ENCODE assay signal across 9 mouse cellular contexts in the genomic region with DNA sequence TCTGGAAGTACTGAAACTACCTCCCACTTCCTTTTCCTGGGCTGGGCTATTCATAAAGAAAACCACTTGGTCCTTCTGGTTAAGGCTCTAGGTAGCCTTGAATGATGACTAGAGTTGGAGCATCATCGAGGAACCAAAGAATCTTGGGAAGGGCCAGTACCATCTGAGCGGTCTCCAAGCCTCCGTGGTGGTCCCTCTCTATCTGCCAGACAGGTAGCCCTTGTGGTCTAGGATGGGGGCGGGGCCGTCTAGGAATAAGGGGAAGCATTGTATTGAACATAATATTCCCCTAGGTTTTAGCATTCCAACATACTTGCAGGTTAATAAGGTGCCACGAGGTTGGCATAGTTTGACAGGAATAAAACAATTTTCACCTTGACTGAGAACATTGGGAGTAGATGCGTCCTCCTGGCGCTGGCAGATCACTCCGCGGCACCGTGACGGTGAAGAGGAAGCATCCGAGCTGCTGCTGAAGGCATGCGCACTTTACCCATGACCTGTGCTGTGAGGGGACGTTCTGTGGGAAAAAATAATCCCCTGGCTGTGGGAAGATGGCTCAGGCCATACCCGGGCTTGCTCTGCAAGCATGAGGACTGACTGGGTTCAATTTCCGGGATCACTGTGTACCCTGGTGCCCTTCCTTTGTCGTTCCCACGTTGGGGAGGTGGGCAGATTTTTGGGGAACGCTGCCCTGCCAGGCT. TPM values are rescaled to one million over a fixed set of nuclear protein-coding genes. Genes with fewer than 3 reads are reported as not detected.
DNase-seq lines count a peak whose midpoint lies in the region; ATAC-seq and TF ChIP-seq lines count a peak whose summit lies in the region.
"Had no signal": no experiment of that assay in that cellular context is flagged by ENCODE, and none has a peak within 500 bp of the region (broad histone marks: within the 10 kb centered on the region; RNA-seq: fewer than 3 reads in every experiment).

No protein-coding gene starts in this region.

- H3K4me3 ChIP-seq in gastrocnemius, adult 2 months = peak overlapping the region; percentile 50
- peak overlapping the region; percentile 38 for H3K4me3 ChIP-seq in thymus, adult 2 months (ENCODE audit: control insufficient read depth, insufficient read depth, low read length)
- H3K4me3 ChIP-seq in midbrain, postnatal 0 days (ENCODE audit: low read depth, low read length) = peak overlapping the region; percentile 22

- H3K4me2 ChIP-seq in midbrain, postnatal 0 days (ENCODE audit: low read depth, low read length, poor library complexity, severe bottlenecking) = peak overlapping the region; percentile 42

- ATAC-seq in midbrain, postnatal 0 days (ENCODE audit: low FRiP score) = peak; percentile 63; the same call in 1 of the 2 replicates
- no peak for ATAC-seq in inflammation-experienced regulatory T-cells, adult 6 months

- intact Hi-C loops in gastrocnemius, adult 2 months (cut with DNase I) = no loop called here
- intact Hi-C loops in gastrocnemius, postnatal 36 days (cut with DNase I) = no loop called here

- no peak for DNase-seq in gastrocnemius, adult 2 months
- no peak for DNase-seq in gastrocnemius, postnatal 36 days
- DNase-seq in thymus, adult 2 months = peak; percentile 32
- DNase-seq in thymus, adult 18-20 months = no peak
- DNase-seq in induced T-regulatory cell, adult 2 months (ENCODE audit: low read depth) = peak; percentile 59
- peak; percentile 64 for DNase-seq in midbrain, postnatal 0 days (ENCODE audit: low spot score)
- no peak for DNase-seq in urinary bladder, adult 18-20 months (ENCODE audit: low spot score in 2 of 2)

- peak overlapping the region; percentile 67 for H3K27ac ChIP-seq in gastrocnemius, adult 2 months
- H3K27ac ChIP-seq in thymus, adult 2 months (ENCODE audit: control insufficient read depth, insufficient read depth, low read length) = no peak overlapping the region
- no peak overlapping the region for H3K27ac ChIP-seq in midbrain, postnatal 0 days (ENCODE audit: low read depth, low read length)

- TF ChIP-seq CTCF in gastrocnemius, adult 2 months (IDR thresholded peaks at IDR 0.05) = no peak
- TF ChIP-seq CTCF in thymus, adult 2 months (IDR thresholded peaks at IDR 0.05; ENCODE audit: borderline replicate concordance, control insufficient read depth, extremely low read depth, insufficient read depth, low read length, poor library complexity) = no peak
- no peak for TF ChIP-seq CTCF in midbrain, postnatal 0 days (IDR thresholded peaks at IDR 0.05)

- H3K4me1 ChIP-seq in thymus, adult 2 months (replicated peaks; ENCODE audit: control insufficient read depth, insufficient read depth, low read length) = peaks cover 21% of the 10 kb centered on the region
- H3K4me1 ChIP-seq in midbrain, postnatal 0 days (ENCODE audit: insufficient read depth, low read length) = peaks cover 8% of the 10 kb centered on the region; the same call in 1 of the 2 replicates

- WGBS in thymus, adult 2 months = 18% methylated on average over 20 of the region's 20 CpGs
- WGBS in midbrain, postnatal 0 days = 25% methylated on average over 20 of the region's 20 CpGs

- 0 out of 2 replicates have a peak overlapping the region, but pooled peaks have one; percentile 36 for H3K9ac ChIP-seq in midbrain, postnatal 0 days (replicated peaks; ENCODE audit: low read length, poor library complexity, severe bottlenecking)

- H3K36me3 ChIP-seq in thymus, adult 2 months (ENCODE audit: control insufficient read depth, insufficient read depth, low read length) = no peaks in the 10 kb centered on the region
- no peaks in the 10 kb centered on the region for H3K36me3 ChIP-seq in midbrain, postnatal 0 days (ENCODE audit: insufficient read depth, low read length)

- H3K9me3 ChIP-seq in midbrain, postnatal 0 days (ENCODE audit: low read length) = no peaks in the 10 kb centered on the region

- TF ChIP-seq POLR2A in thymus, adult 2 months (IDR thresholded peaks at IDR 0.05; ENCODE audit: control insufficient read depth, extremely low read depth, insufficient read depth, low read length, poor library complexity) = no peak

- no peaks in the 10 kb centered on the region for H3K27me3 ChIP-seq in thymus, adult 2 months (ENCODE audit: control insufficient read depth, insufficient read depth, low read length)
- H3K27me3 ChIP-seq in midbrain, postnatal 0 days (ENCODE audit: insufficient read depth, low read length) = peaks cover 3% of the 10 kb centered on the region; the same call in 1 of the 2 replicates

RNA-seq across cellular contexts. Expression of gene Spry1, which starts 16.3 kb away (rescaled TPM):
- 10 to 100 TPM; 12.3 to 21.8 TPM for total RNA-seq in gastrocnemius, adult 2 months (2021)
- total RNA-seq in gastrocnemius, postnatal 36 days (2021) = 10 to 100 TPM; 17.2 to 20.1 TPM
- polyA plus RNA-seq in thymus, adult 2 months (2012; rRNA removed) = 10.0 and 12.7 TPM in 2 replicates
- total RNA-seq in midbrain, postnatal 0 days (2014; rRNA removed) = 24.9 and 31.9 TPM in 2 replicates
- 5.9 TPM in 2 replicates for polyA plus RNA-seq in midbrain, postnatal 0 days (2015; fragmentation: Nextera tagmentation; extraction: Ambion mirVana)
- polyA plus RNA-seq in inflammation-experienced regulatory T-cells, adult 6 months (2017; shearing (Covaris generic)) = 10 to 100 TPM in 2 of 3 experiments, 1 to 10 TPM in 1; 7.9 to 19.2 (median 16.0) TPM
- total RNA-seq: MEL had no signal

Comparison
In these comparisons a context has a peak if more than half of its experiments do, and no peak if none do; other contexts are left out.
1. DNase-seq: peak in thymus, adult 2 months (single experiment), induced T-regulatory cell, adult 2 months (single experiment) and midbrain, postnatal 0 days (single experiment); none in gastrocnemius, adult 2 months (single experiment), gastrocnemius, postnatal 36 days (0 of 2), thymus, adult 18-20 months (0 of 2) and urinary bladder, adult 18-20 months (0 of 2).
2. Peak in every context shown above with its lines, with median percentiles within 50 percentile points of each other: H3K4me3 ChIP-seq.